Mouse (Mus musculus) kidney, adult 18-20 months (tissue): Measurements from ENCODE around the gene Ccdc89.
A peak's percentile ranks its signal among the peaks of the same experiment; 100 is the strongest.

Experiments used
- DNase-seq: peaks from one replicate; pipeline ENCODE4 v3.0.0; 2021

Ccdc89 gene

GRCm38 (mm10) chr7:90475793-90476312 is 49.5 kb downstream of the Ccdc89 start, which contains the start of gene Tmem126b:
TSS of gene Tmem126b (minus strand) at chr7:90476001.
- DNase-seq = peak; percentile 100

GRCm38 (mm10) chr7:90476313-90477245 is 50.2 kb downstream of the Ccdc89 start, which contains the start of gene Dlg2:
TSS of gene Dlg2 (plus strand) at chr7:90476672.
- DNase-seq = no peak
